Mouse (Mus musculus) spleen, adult 2 months (tissue): ENCODE data around the gene Polr1c. TPM values are rescaled to one million over a fixed set of nuclear protein-coding genes. Genes with fewer than 3 reads are reported as not detected.

Experiments
- DNase-seq, 2 experiments: peaks; one replicate each; pipeline versions ENCODE4 v3.0.0 to v3.0.0-alpha.2; 2012 to 2021; ENCODE audit warnings: low spot score in 2 of 2, low read depth in 1 of 2
- H3K27ac ChIP-seq: fragments of 200-500 bp; 2 replicates; pipeline ENCODE4 v1.5.1; 2012; ENCODE audit warnings: low read length, inconsistent platforms; ENCODE audit not compliant: insufficient read depth
- H3K27me3 ChIP-seq: fragments of 200-500 bp; 2 replicates; pipeline ENCODE4 v1.6.1; 2012; ENCODE audit warnings: mild to moderate bottlenecking, moderate library complexity, low read length, inconsistent platforms; ENCODE audit not compliant: control insufficient read depth, insufficient read depth
- H3K36me3 ChIP-seq: fragments of 200-500 bp; 2 replicates; pipeline ENCODE4 v1.6.1; 2012; ENCODE audit warnings: mild to moderate bottlenecking, low read length, inconsistent platforms; ENCODE audit not compliant: control insufficient read depth, insufficient read depth
- H3K4me1 ChIP-seq: fragments of 200-500 bp; 2 replicates; pipeline ENCODE4 v1.6.1; 2011; ENCODE audit warnings: inconsistent platforms; ENCODE audit not compliant: control insufficient read depth, insufficient read depth, insufficient read length
- H3K4me3 ChIP-seq: fragments of 200-500 bp; 2 replicates; pipeline ENCODE4 v1.5.1; 2011; ENCODE audit warnings: mild to moderate bottlenecking, inconsistent platforms; ENCODE audit not compliant: insufficient read depth, insufficient read length; ENCODE audit errors: extremely low read depth
- CTCF ChIP-seq: fragments of 200-500 bp; IDR thresholded peaks from 2 replicates; pipeline ENCODE4 v1.5.1; 2011; ENCODE audit warnings: mild to moderate bottlenecking, inconsistent platforms; ENCODE audit not compliant: insufficient read depth, insufficient read length, insufficient replicate concordance; ENCODE audit errors: extremely low read depth
- POLR2A ChIP-seq: fragments of 200-500 bp; IDR thresholded peaks from 2 replicates; pipeline ENCODE4 v1.6.1; 2011; ENCODE audit warnings: low read depth, low read length, inconsistent platforms
- WGBS: fragments of 180-500 bp; shearing (Covaris S2); methylation state at CpG from one replicate; pipeline ENCODE4 v1.1.7; 2018; 5-methylcytosine and 5-hydroxymethylcytosine counted together
- polyA plus RNA-seq: library from polyadenylated mRNA; depleted of rRNA; stranded (reverse); fragments of >200 nt; gene quantifications from 2 replicates; pipeline ENCODE4 v1.2.3, GENCODE M21; 2012

Gene Polr1c
- polyA plus RNA-seq, 1 experiment: 30.0 TPM

- H3K36me3 ChIP-seq: peaks cover 42% of the 10 kb centered on the region
- DNase-seq: no peak
- H3K27ac ChIP-seq: no peak overlapping the region
- H3K4me1 ChIP-seq: peaks cover 2% of the 10 kb centered on the region; the same call in 1 of the 2 replicates
- 88% methylated on average over 2 of the region's 2 CpGs for WGBS
- TF ChIP-seq CTCF: no peak
- no peak for TF ChIP-seq POLR2A
- no peaks in the 10 kb centered on the region for H3K27me3 ChIP-seq
- H3K4me3 ChIP-seq: no peak overlapping the region
These were observed 4.2 kb downstream of the Polr1c start for GRCm38 (mm10) chr17:46243624-46244023.

DNA sequence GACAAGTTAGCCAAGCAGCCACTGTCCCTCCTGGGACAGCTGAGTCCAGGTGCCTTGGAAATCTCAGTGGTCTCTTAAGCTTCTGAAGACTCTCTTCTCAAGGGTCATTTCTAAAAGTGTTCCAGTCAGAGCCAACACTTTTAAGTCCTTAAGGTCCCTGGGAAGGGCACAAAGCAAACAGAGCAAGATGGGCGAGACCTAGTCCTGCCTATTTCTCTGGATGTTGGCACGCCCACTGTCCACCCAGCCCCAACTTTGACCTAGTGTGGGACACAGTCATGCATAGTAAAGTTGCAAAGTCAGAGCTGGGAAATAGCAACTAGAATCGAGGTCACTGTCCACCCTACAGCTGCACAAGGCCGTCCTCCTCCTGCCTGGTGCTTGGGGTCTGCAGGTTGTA is 4.9 kb downstream of the Polr1c start:
- peaks cover 47% of the 10 kb centered on the region for H3K36me3 ChIP-seq
- no peak overlapping the region for H3K4me3 ChIP-seq
- H3K27me3 ChIP-seq: no peaks in the 10 kb centered on the region
- TF ChIP-seq CTCF: no peak
- TF ChIP-seq POLR2A: no peak
- WGBS: 88% methylated on average over 4 of the region's 4 CpGs
- H3K4me1 ChIP-seq: no peaks in the 10 kb centered on the region; the same call in 1 of the 2 replicates
- no peak overlapping the region for H3K27ac ChIP-seq
- DNase-seq: no peak

DNA sequence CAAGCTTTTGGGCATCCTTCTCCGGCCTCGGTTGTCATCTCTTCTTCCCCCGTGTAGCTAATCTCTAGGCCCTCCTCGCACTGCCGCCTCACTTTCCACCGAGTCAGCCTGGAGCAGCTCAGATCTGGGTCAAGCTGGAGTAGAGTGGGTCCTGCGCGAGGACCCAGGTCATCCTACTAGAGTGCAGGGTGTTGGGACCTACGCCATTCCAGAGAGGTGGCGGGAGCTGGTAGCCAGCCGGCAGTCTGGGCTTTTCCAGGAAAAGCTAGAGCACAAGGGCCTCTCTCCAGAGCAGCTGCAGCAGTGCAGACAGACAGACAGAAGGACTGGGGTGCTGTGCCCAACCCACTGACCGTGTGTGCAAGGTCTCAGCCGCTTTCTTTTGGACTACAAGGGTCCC is 5.6 kb downstream of the Polr1c start:
- Histone ChIP-seq H3K4me3 (no peak overlapping the region), H3K4me1 (no peaks in the 10 kb centered on the region; the same call in 1 of the 2 replicates), H3K27me3 (no peaks in the 10 kb centered on the region), H3K27ac (no peak overlapping the region), H3K36me3 (peaks cover 47% of the 10 kb centered on the region)
- TF ChIP-seq POLR2A (no peak), CTCF (no peak)
- no peak for DNase-seq
- 91% methylated on average over 13 of the region's 13 CpGs for WGBS

DNA sequence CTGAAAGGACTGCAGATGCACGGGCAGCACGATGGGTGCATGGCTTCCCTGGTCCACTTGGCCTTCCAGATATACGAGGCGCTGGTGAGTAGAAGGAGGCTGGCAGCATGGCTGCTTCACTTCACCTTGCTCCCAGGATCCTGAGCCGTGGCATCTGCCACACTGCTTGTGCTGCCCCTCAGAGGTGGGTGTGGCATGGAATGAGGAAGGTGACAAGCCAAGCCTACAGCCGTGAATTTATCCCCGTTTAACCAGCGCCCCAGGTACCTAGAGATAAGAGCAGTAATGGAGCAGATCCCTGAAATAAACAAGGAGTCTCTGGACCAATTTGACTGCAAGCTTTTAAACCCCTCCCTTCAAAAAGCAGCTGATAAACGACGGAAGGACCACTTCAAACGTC is 6.4 kb downstream of the Polr1c start:
- TF ChIP-seq POLR2A: no peak
- TF ChIP-seq CTCF: no peak
- DNase-seq: no peak
- Histone ChIP-seq H3K4me3 (no peak overlapping the region), H3K27ac (no peak overlapping the region), H3K4me1 (no peaks in the 10 kb centered on the region), H3K36me3 (peaks cover 54% of the 10 kb centered on the region), H3K27me3 (no peaks in the 10 kb centered on the region)
- 86% methylated on average over 11 of the region's 11 CpGs for WGBS

- 94% methylated on average over 15 of the region's 15 CpGs for WGBS
- TF ChIP-seq CTCF (no peak), POLR2A (no peak)
- Histone ChIP-seq H3K27me3 (no peaks in the 10 kb centered on the region), H3K4me3 (no peak overlapping the region), H3K4me1 (no peaks in the 10 kb centered on the region), H3K27ac (no peak overlapping the region), H3K36me3 (peaks cover 52% of the 10 kb centered on the region)
- DNase-seq: no peak
These were observed 8.2 kb downstream of the Polr1c start for GRCm38 (mm10) chr17:46239516-46240114.

- no peak overlapping the region for H3K27ac ChIP-seq
- no peaks in the 10 kb centered on the region for H3K4me1 ChIP-seq
- no peak for DNase-seq
- WGBS: 84% methylated on average over 5 of the region's 5 CpGs
- no peaks in the 10 kb centered on the region for H3K27me3 ChIP-seq
- no peak overlapping the region for H3K4me3 ChIP-seq
- H3K36me3 ChIP-seq: peaks cover 42% of the 10 kb centered on the region
- no peak for TF ChIP-seq POLR2A
- TF ChIP-seq CTCF: no peak
These were observed 10.4 kb downstream of the Polr1c start for GRCm38 (mm10) chr17:46237480-46237879.

GRCm38 (mm10) chr17:46237079-46237478 is 10.8 kb downstream of the Polr1c start:
- H3K27me3 ChIP-seq: no peaks in the 10 kb centered on the region
- no peak overlapping the region for H3K4me3 ChIP-seq
- no peaks in the 10 kb centered on the region for H3K4me1 ChIP-seq
- TF ChIP-seq POLR2A (no peak), CTCF (no peak)
- DNase-seq: no peak
- WGBS: 84% methylated on average over 6 of the region's 6 CpGs
- H3K36me3 ChIP-seq: peaks cover 38% of the 10 kb centered on the region
- no peak overlapping the region for H3K27ac ChIP-seq
